In the genomic region with DNA sequence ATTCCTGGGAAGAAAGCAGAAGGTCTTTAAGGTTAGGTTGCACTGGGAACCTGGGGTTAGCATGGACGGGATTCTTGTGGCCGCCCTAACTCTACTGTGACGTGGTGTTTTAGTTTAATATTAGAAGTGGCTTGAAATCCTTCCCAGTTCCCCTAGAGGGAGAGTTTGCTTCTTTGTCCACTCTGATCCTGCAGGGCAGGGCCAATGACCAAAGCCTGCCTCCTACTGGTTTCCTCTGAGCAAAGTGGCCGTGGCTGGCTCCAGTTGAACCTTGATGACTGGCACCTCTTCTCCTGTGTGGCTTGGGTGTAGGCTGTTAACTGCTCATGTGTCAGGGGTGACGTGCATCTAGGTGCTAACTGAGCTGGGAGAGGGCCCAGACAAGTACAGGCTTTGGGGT, we compare ENCODE assay signal across 12 mouse cellular contexts. TPM values are rescaled to one million over a fixed set of nuclear protein-coding genes. Genes with fewer than 3 reads are reported as not detected.
A peak's percentile ranks its signal among the peaks of the same experiment; 100 is the strongest.
DNase-seq lines count a peak whose midpoint lies in the region; TF ChIP-seq lines count a peak whose summit lies in the region.
"Had no signal": no experiment of that assay in that cellular context is flagged by ENCODE, and none has a peak within 500 bp of the region (broad histone marks: within the 10 kb centered on the region; RNA-seq: fewer than 3 reads in every experiment).

No protein-coding gene starts in this region.

- no peaks in the 10 kb centered on the region for H3K27me3 ChIP-seq in E14TG2a.4 (ENCODE audit: insufficient read depth, low read length)
- H3K27me3 ChIP-seq: midbrain, embryonic 15.5 days; neural tube, embryonic 15.5 days had no signal

- intact Hi-C loops in heart, postnatal 36 days (cut with DNase I) = no loop called here
- intact Hi-C loops in left cerebral cortex, adult 2 months (cut with DNase I) = loop anchor here (5.0 kb wide), 1 partner anchor 139 kb away; the partner anchor contains the start of gene Ankdd1a

- peak; percentile 89 for DNase-seq in heart, adult 11 months
- no peak for DNase-seq in heart, postnatal 36 days
- no peak for DNase-seq in left cerebral cortex, adult 2 months (ENCODE audit: extremely low spot score in 1 of 2, low spot score in 2 of 2)
- DNase-seq in left cerebral cortex, adult 8-10 months (ENCODE audit: low spot score in 2 of 2) = no peak
- DNase-seq in kidney, postnatal 25 days = peak; percentile 34 to 63
- DNase-seq in natural killer cell, adult 2 months (ENCODE audit: low spot score in 2 of 2) = no peak
- DNase-seq in urinary bladder, postnatal 4 days (ENCODE audit: low spot score in 2 of 2) = no peak
- DNase-seq: cerebellum, adult 9-10 months; right cerebral cortex, postnatal 14 days had no signal

- H3K27ac ChIP-seq in left cerebral cortex, adult 2 months = no peak overlapping the region
- H3K27ac ChIP-seq: midbrain, embryonic 15.5 days; neural tube, embryonic 15.5 days had no signal

- H3K36me3 ChIP-seq in E14TG2a.4 (ENCODE audit: insufficient read depth, low read length) = peaks cover 71% of the 10 kb centered on the region
- H3K36me3 ChIP-seq: midbrain, embryonic 15.5 days; neural tube, embryonic 15.5 days had no signal

- no peaks in the 10 kb centered on the region for H3K9me3 ChIP-seq in E14TG2a.4 (ENCODE audit: low read length)
- H3K9me3 ChIP-seq: midbrain, embryonic 15.5 days; neural tube, embryonic 15.5 days had no signal

- no peak overlapping the region for H3K4me3 ChIP-seq in left cerebral cortex, adult 2 months
- H3K4me3 ChIP-seq in E14TG2a.4 (replicated peaks; ENCODE audit: low read length) = no peak overlapping the region
- H3K4me3 ChIP-seq: midbrain, embryonic 15.5 days; neural tube, embryonic 15.5 days had no signal

- peaks cover 91% of the 10 kb centered on the region for H3K4me1 ChIP-seq in E14TG2a.4 (replicated peaks; ENCODE audit: low read depth, low read length)
- H3K4me1 ChIP-seq: midbrain, embryonic 15.5 days; neural tube, embryonic 15.5 days had no signal

- TF ChIP-seq CTCF in left cerebral cortex, adult 2 months (IDR thresholded peaks at IDR 0.05) = peak; percentile 15
- 0 out of 2 replicates have a peak, but pooled peaks have one; percentile 5 for TF ChIP-seq CTCF in E14TG2a.4 (conservative IDR thresholded peaks at IDR 0.05; ENCODE audit: low read length)

RNA-seq across cellular contexts. Expression of gene Oaz2, which starts 6.8 kb away (rescaled TPM):
- total RNA-seq in heart, postnatal 36 days (2021) = 100 to 1,000 TPM; 225 to 237 TPM
- total RNA-seq in left cerebral cortex, adult 2 months (2021) = 100 to 1,000 TPM; 218 to 230 TPM
- 100 to 1,000 TPM; 221 to 258 (median 249) TPM for total RNA-seq in left cerebral cortex, adult 8-10 months (2022)

RNA-seq across cellular contexts. Expression of gene Rbpms2, which starts 31.6 kb away (rescaled TPM):
- total RNA-seq in heart, postnatal 36 days (2021) = 10 to 100 TPM; 35.7 to 37.9 TPM
- 1 to 10 TPM; 2.2 to 3.2 TPM for total RNA-seq in left cerebral cortex, adult 2 months (2021)
- 1 to 10 TPM; 2.2 to 5.3 (median 3.0) TPM for total RNA-seq in left cerebral cortex, adult 8-10 months (2022)

Comparison
In these comparisons a context has a peak if more than half of its experiments do, and no peak if none do; other contexts are left out.
1. DNase-seq: peak in heart, adult 11 months (single experiment) and kidney, postnatal 25 days (2 of 2); none in heart, postnatal 36 days (0 of 2), left cerebral cortex, adult 2 months (0 of 2), left cerebral cortex, adult 8-10 months (0 of 2), natural killer cell, adult 2 months (0 of 2) and urinary bladder, postnatal 4 days (0 of 2).
2. RNA of gene Rbpms2, which starts 31.6 kb away (total RNA-seq): 35.7 to 37.9 TPM in heart, postnatal 36 days; 2.2 to 5.3 TPM in left cerebral cortex, adult 8-10 months and 2.2 to 3.2 TPM in left cerebral cortex, adult 2 months; every median in the first group is over 4 times any median in the second.